ENCODE assay signal across 18 mouse cellular contexts in the genomic region with DNA sequence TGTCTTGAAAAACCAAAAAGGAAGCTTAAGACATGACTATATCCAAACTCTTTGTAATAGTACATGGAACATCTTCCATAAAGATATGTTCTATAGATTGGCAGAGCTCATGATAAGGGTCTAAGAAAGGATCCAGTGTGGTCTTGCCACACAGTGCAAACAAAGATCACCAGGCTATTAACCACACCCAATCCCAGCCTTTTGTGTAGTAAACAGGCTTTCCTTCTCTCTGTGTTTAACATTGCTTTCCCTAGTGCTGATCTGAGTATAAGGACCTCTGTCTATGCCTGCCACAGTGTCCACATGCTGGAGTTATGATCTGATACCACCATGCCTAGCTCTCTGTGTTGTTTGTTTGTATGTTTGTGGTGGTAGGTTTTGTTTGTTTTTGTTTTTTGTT.
"Had no signal": no experiment of that assay in that cellular context is flagged by ENCODE, and none has a peak within 500 bp of the region (broad histone marks: within the 10 kb centered on the region; RNA-seq: fewer than 3 reads in every experiment).

No protein-coding gene starts in this region.

- H3K27me3 ChIP-seq: midbrain, embryonic 13.5 days; neural tube, embryonic 13.5 days had no signal

- H3K36me3 ChIP-seq: neural tube, embryonic 13.5 days had no signal

- ATAC-seq: intestine, postnatal 0 days; midbrain, embryonic 13.5 days; midbrain, embryonic 16.5 days had no signal

- H3K9ac ChIP-seq: liver, embryonic 14.5 days; midbrain, embryonic 13.5 days; neural tube, embryonic 13.5 days had no signal

- H3K4me3 ChIP-seq: left cerebral cortex, adult 2 months; midbrain, embryonic 10.5 days; midbrain, embryonic 13.5 days; myocyte; neural tube, embryonic 13.5 days had no signal

- DNase-seq: kidney, adult 2 months; kidney, postnatal 25 days; layer of hippocampus, postnatal 36 days; lung, adult 2 months; lung, postnatal 14 days; lung, postnatal 4 days; retina, postnatal 1 day; thymus, postnatal 25 days had no signal

- H3K4me2 ChIP-seq: midbrain, embryonic 13.5 days; neural tube, embryonic 13.5 days had no signal

- H3K27ac ChIP-seq: kidney, postnatal 0 days; left cerebral cortex, adult 2 months; liver, embryonic 14.5 days; midbrain, embryonic 10.5 days; midbrain, embryonic 13.5 days; neural tube, embryonic 13.5 days; stomach, postnatal 0 days had no signal

- H3K9me3 ChIP-seq: midbrain, embryonic 10.5 days; midbrain, embryonic 13.5 days; neural tube, embryonic 13.5 days had no signal
